Mouse (Mus musculus) lung, postnatal 0 days (tissue): ENCODE measurements around the gene Mapk10. TPM values are rescaled to one million over a fixed set of nuclear protein-coding genes. Genes with fewer than 3 reads are reported as not detected.
"Not testable (repeated sequence)": the region's sequence is repeated elsewhere in the genome, so short reads cannot be mapped to it uniquely, and the experiment has no call there.

Source experiments
- ATAC-seq: fragments of 200-750 bp; cut with Nextera tagmentation; 2 replicates; pipeline ENCODE4 v1.8.0; 2017; ENCODE audit warnings: moderate library complexity
- DNase-seq: peaks from one replicate; pipeline ENCODE4 v3.0.0-alpha.2; 2016; ENCODE audit warnings: low spot score
- H3K27ac ChIP-seq: fragments of 300-500 bp; sonication (generic); 2 replicates; pipeline ENCODE4 v1.5.1; 2014; ENCODE audit warnings: antibody characterized with exemption, mild to moderate bottlenecking, low read length, mixed read lengths
- H3K27me3 ChIP-seq: fragments of 300-500 bp; sonication (generic); replicated peaks from 2 replicates; pipeline ENCODE4 v1.6.1; 2014; ENCODE audit warnings: low read length, mixed read lengths; ENCODE audit not compliant: insufficient read depth
- H3K36me3 ChIP-seq: fragments of 300-500 bp; sonication (generic); 2 replicates; pipeline ENCODE4 v1.6.1; 2014; ENCODE audit warnings: low read length, mixed read lengths; ENCODE audit not compliant: insufficient read depth
- H3K4me1 ChIP-seq: fragments of 300-500 bp; sonication (generic); 2 replicates; pipeline ENCODE4 v1.6.1; 2014; ENCODE audit warnings: antibody characterized with exemption, low read depth, low read length, mixed read lengths; ENCODE audit not compliant: insufficient read depth
- H3K4me2 ChIP-seq: fragments of 300-500 bp; sonication (generic); replicated peaks from 2 replicates; pipeline ENCODE4 v1.6.1; 2014; ENCODE audit warnings: low read depth, mild to moderate bottlenecking, low read length, moderate library complexity, mixed read lengths
- H3K4me3 ChIP-seq: fragments of 300-500 bp; sonication (generic); 2 replicates; pipeline ENCODE4 v1.5.1; 2014; ENCODE audit warnings: low read depth, low read length
- H3K9ac ChIP-seq: fragments of 300-500 bp; sonication (generic); replicated peaks from 2 replicates; pipeline ENCODE4 v1.6.1; 2014; ENCODE audit warnings: low read depth, mild to moderate bottlenecking
- H3K9me3 ChIP-seq: fragments of 300-500 bp; sonication (generic); 2 replicates; pipeline ENCODE4 v1.6.1; 2016; ENCODE audit warnings: low read length, mixed read lengths
- CTCF ChIP-seq: IDR thresholded peaks from 2 replicates; pipeline ENCODE4 v1.5.1; 2016; ENCODE audit warnings: antibody characterized with exemption, mild to moderate bottlenecking
- EP300 ChIP-seq: IDR thresholded peaks from 2 replicates; pipeline ENCODE4 v1.6.1; 2016; ENCODE audit warnings: antibody characterized with exemption, mild to moderate bottlenecking, control low read depth
- whole genome bisulfite sequencing: fragments of 180-500 bp; shearing (Covaris S2); extraction: QIAGEN DNeasy Blood & Tissue Kit; methylation state at CpG from one replicate; pipeline ENCODE4 v1.1.7; 2014; 5-methylcytosine and 5-hydroxymethylcytosine counted together
- polyA plus RNA-seq: library from polyadenylated mRNA; unstranded; fragments of >200 nt; fragmentation: Nextera tagmentation; extraction: Ambion mirVana; gene quantifications from 2 replicates; pipeline ENCODE4 v1.2.1, GENCODE M21; 2015

Mapk10 gene
- polyA plus RNA-seq, 1 experiment from 2014 or later, result 0.66 TPM

DNA sequence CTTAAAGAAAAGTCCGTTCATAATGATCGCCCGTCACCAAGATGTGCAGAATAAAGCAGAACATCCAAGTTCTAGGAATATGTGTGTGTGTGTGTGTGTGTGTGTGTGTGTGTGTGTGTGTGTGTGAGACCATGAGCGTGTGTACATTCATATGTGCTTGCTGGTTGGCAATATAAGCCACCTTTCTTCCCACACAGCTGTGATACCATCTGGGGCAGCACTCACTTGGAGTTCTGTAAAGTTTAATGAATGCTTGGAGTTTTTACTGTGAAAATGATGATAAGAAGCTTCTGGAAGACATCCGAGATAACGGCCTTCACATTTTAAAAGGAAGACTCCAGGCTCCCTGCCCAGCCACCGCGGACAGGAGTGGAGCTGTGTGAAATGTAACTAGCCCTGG is 264.5 kb downstream of the Mapk10 start:
- DNase-seq (no peak), ATAC-seq (no peak)
- Histone ChIP-seq H3K27me3 (no peaks in the 10 kb centered on the region), H3K9me3 (no peaks in the 10 kb centered on the region), H3K4me3 (no peak overlapping the region), H3K4me1 (no peaks in the 10 kb centered on the region), H3K4me2 (no peak overlapping the region), H3K27ac (no peak overlapping the region), H3K36me3 (no peaks in the 10 kb centered on the region), H3K9ac (no peak overlapping the region)
- 59% methylated on average over 8 of the region's 8 CpGs for WGBS
- no peak for TF ChIP-seq CTCF
- no peak for TF ChIP-seq EP300

DNA sequence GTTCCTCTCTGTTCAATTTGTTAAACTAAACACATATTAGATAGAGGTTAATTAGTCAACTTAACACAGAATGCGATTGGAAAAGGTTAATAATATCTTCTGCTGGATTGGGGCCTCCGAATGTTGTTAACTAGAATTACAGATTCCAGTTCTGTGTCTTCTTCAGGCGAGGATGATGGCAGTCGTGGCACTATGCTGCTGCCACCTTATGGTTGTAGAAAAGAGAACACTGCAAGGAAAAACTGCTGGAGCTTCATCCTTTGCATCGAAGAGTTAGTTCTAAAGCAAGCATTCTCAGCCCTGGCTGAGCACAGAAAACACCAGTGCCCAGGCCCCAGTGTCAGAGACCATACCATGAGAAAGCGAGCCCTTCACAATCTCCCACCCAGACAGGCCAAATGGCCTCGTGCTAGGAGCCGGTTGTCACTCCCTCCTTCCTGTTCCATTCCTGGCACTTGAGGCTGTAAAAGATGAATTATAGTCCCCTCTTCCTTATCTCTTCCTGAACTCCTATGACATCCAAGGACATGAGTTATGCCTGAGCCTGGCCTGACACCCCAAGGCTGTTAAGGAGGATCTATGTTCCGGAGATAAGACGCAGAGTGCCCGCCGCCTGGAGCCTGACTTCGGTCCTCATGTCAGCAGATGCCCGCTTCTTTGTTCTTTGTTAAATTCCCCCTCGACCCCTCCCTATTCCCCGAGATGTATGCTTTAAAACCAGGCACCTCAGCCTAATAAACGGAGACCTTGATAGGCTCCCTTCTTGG is 267.1 kb downstream of the Mapk10 start:
- 0 out of 2 replicates have a peak, but pooled peaks have one; percentile 7 for TF ChIP-seq CTCF
- H3K9ac ChIP-seq, H3K9me3 ChIP-seq, H3K4me2 ChIP-seq, DNase-seq, H3K4me1 ChIP-seq, H3K27me3 ChIP-seq, H3K4me3 ChIP-seq, H3K27ac ChIP-seq, H3K36me3 ChIP-seq, ATAC-seq: not testable (repeated sequence)
- WGBS, result 69% methylated on average over 17 of the region's 17 CpGs

DNA sequence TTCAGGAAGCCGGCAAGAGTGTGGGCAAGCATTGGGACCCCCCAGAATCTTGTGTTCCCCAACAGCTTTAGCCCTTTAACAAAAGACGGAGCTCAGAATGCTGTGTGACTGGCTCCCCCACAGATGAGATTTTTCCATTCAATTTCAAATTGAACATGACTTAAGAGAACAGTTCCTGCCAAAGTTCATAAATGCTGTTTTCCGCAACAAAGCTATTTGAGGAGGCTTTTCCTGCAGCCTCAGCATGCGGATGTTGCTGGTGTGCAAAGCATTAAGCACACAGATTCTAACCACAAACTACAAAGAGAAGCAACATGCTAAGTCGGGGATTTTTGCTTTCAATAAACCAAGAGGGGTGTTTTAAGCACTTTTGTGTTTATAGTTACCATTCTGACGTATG is 281.0 kb downstream of the Mapk10 start:
- H3K9ac ChIP-seq, result no peak overlapping the region
- no peak for DNase-seq
- no peak overlapping the region for H3K27ac ChIP-seq

DNA sequence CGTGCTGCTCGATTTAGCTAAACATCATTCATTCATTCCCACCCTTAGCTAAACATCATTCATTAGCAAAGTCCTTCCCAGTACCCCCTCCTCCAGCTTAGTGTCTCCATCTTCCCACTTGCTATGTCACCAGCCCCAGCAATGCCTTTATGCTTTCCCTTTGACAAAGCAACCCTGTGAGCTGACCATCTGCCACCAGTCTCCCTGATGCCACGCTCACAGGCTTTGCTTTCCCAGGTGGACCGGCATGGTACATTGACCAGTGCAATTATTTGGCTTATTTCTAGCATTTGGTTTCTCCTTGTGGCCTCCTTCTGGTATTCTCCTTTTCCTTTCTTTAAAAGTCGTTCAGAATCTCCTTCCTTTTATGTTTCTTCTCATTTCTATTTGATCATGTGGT is 284.3 kb downstream of the Mapk10 start:
- ATAC-seq, result no peak
- no peaks in the 10 kb centered on the region for H3K36me3 ChIP-seq
- no peaks in the 10 kb centered on the region for H3K27me3 ChIP-seq
- no peak overlapping the region for H3K4me2 ChIP-seq
- no peaks in the 10 kb centered on the region for H3K4me1 ChIP-seq
- no peaks in the 10 kb centered on the region for H3K9me3 ChIP-seq
- no peak overlapping the region for H3K27ac ChIP-seq
- no peak overlapping the region for H3K4me3 ChIP-seq
- 78% methylated on average over 5 of the region's 5 CpGs for WGBS
- H3K9ac ChIP-seq, result no peak overlapping the region
- TF ChIP-seq CTCF, result no peak
- TF ChIP-seq EP300, result no peak
- no peak for DNase-seq

More for the DNA sequence above, 281.0 kb downstream of the Mapk10 start:
- no peak overlapping the region for H3K4me2 ChIP-seq
- H3K36me3 ChIP-seq, result no peaks in the 10 kb centered on the region
- no peaks in the 10 kb centered on the region for H3K4me1 ChIP-seq
- no peaks in the 10 kb centered on the region for H3K27me3 ChIP-seq
- no peak overlapping the region for H3K4me3 ChIP-seq
- no peak for ATAC-seq
- 49% methylated on average over 6 of the region's 6 CpGs for WGBS
- no peaks in the 10 kb centered on the region for H3K9me3 ChIP-seq
- TF ChIP-seq CTCF (no peak), EP300 (no peak)

DNA sequence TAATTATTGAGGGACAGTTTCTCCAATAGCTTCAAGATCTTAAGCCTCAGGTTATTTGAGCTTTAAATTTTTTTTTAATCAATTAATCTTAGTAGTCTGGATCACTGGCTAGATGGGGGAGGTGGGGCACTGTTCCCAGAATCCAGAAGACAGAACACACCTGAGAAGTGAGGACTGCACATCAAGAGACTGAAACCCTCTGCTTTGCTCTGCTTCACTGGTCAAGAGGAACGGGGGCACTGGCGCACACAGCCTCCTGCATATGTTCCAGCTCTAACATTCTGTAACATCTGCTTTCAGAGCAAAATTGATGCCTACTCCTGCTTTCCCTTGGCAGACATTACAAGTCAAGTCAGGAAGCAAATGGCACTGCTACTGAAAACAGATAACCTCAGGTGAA is 290.9 kb downstream of the Mapk10 start:
- Histone ChIP-seq H3K9me3 (no peaks in the 10 kb centered on the region), H3K36me3 (no peaks in the 10 kb centered on the region), H3K27ac (no peak overlapping the region), H3K4me2 (no peak overlapping the region), H3K9ac (no peak overlapping the region), H3K27me3 (no peaks in the 10 kb centered on the region), H3K4me1 (no peaks in the 10 kb centered on the region), H3K4me3 (no peak overlapping the region)
- no peak for TF ChIP-seq CTCF
- TF ChIP-seq EP300, result no peak
- 79% methylated on average over 2 of the region's 2 CpGs for WGBS
- no peak for ATAC-seq
- no peak for DNase-seq

DNA sequence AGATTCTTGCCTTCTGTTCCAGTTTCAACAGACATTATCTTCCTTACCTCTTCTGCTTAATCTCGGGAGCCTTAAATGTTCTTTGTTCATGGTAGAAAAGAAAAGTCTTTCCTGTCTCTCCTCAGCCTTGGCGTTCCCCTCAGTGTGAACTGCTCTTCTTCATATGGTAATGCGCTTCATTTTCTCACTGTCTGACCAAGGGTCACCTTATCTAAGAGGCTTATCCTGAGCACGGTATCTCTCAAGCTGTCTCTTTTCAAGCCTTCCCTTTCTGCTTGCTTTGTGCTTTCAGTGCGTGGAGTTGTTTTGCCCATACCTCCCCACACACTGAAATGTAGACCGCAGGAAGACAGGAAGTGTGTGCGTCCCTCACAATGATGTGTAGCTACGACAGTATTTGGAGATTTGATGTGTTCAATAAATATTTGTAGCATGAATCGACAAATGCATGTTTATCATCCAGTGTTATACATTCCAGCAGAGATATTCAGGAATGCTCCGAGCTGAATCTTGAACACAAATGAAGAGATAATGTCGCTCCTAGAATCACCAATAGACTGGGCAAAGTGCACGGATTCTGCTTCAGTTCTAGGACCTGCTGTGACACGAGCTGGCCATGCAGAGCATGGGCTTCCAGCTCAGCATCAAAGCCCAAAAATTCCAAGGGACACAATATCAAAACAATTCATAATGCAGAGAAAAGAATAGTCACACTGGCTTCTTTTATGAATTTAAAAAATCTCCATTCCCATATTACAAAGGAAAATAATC is 305.5 kb downstream of the Mapk10 start:
- TF ChIP-seq EP300 (no peak), CTCF (no peak)
- WGBS, result 37% methylated on average over 13 of the region's 13 CpGs
- ATAC-seq, result no peak
- no peaks in the 10 kb centered on the region for H3K36me3 ChIP-seq
- H3K27me3 ChIP-seq, result no peaks in the 10 kb centered on the region
- no peak overlapping the region for H3K27ac ChIP-seq
- H3K9me3 ChIP-seq, result no peaks in the 10 kb centered on the region
- H3K4me2 ChIP-seq, result no peak overlapping the region
- no peak for DNase-seq
- H3K4me3 ChIP-seq, result no peak overlapping the region
- H3K4me1 ChIP-seq, result no peaks in the 10 kb centered on the region
- no peak overlapping the region for H3K9ac ChIP-seq
